8 mouse cellular contexts compared by ENCODE assay signal in genomic region chr1:55237643-55238161, GRCm38 (mm10). TPM values are rescaled to one million over a fixed set of nuclear protein-coding genes. Genes with fewer than 3 reads are reported as not detected.
DNase-seq lines count a peak whose midpoint lies in the region; ATAC-seq and TF ChIP-seq lines count a peak whose summit lies in the region.

No protein-coding gene starts in this region.

- no peak for TF ChIP-seq CTCF in testis, adult 2 months (IDR thresholded peaks at IDR 0.05; ENCODE audit: control insufficient read depth, insufficient read depth, insufficient replicate concordance, low read depth, low read length)

- H3K9me3 ChIP-seq in forebrain, embryonic 14.5 days (replicated peaks; ENCODE audit: control insufficient read depth, low read length), result no peaks in the 10 kb centered on the region

- H3K4me1 ChIP-seq in forebrain, embryonic 14.5 days (ENCODE audit: control insufficient read depth, insufficient read depth, low read length), result peaks cover 28% of the 10 kb centered on the region
- H3K4me1 ChIP-seq in testis, adult 2 months (ENCODE audit: control insufficient read depth, insufficient read depth, low read length), result peaks cover 5% of the 10 kb centered on the region

- DNase-seq in right cerebral cortex, postnatal 10 days (ENCODE audit: low spot score in 2 of 2), result peak; percentile 51
- DNase-seq in right cerebral cortex, postnatal 14 days, result no peak
- DNase-seq in c-Kit-positive CD71-positive TER-119-positive erythroid progenitor cells, embryonic 14.5 days (ENCODE audit: low spot score), result peak; percentile 33
- DNase-seq in forebrain, embryonic 14.5 days (ENCODE audit: low spot score), result peak; percentile 40
- DNase-seq in kidney, adult 18-20 months, result peak; percentile 42
- no peak for DNase-seq in spleen, adult 18-20 months

- peak overlapping the region; percentile 69 for H3K9ac ChIP-seq in forebrain, embryonic 14.5 days (ENCODE audit: low read length)

- TF ChIP-seq POLR2A in testis, adult 2 months (IDR thresholded peaks at IDR 0.05; ENCODE audit: control insufficient read depth, low read depth, low read length), result no peak

- ATAC-seq in forebrain, embryonic 14.5 days, result 0 out of 2 replicates have a peak, but pooled peaks have one; percentile 1
- ATAC-seq in megakaryocyte, adult 5-6 weeks (ENCODE audit: poor library complexity, severe bottlenecking), result peak; percentile 15; the same call in 1 of the 2 replicates

- 0% methylated on average over 23 of the region's 23 CpGs for WGBS in forebrain, embryonic 14.5 days

- peak overlapping the region; percentile 98 for H3K4me2 ChIP-seq in forebrain, embryonic 14.5 days (ENCODE audit: low read length)

- H3K36me3 ChIP-seq in forebrain, embryonic 14.5 days (ENCODE audit: control insufficient read depth, insufficient read depth, low read length), result no peaks in the 10 kb centered on the region
- no peaks in the 10 kb centered on the region; the same call in 1 of the 2 replicates for H3K36me3 ChIP-seq in testis, adult 2 months (ENCODE audit: control insufficient read depth, insufficient read depth, low read length)

- H3K27me3 ChIP-seq in forebrain, embryonic 14.5 days (replicated peaks; ENCODE audit: control insufficient read depth, insufficient read depth, low read length), result no peaks in the 10 kb centered on the region
- no peaks in the 10 kb centered on the region for H3K27me3 ChIP-seq in testis, adult 2 months (ENCODE audit: control insufficient read depth, insufficient read depth, low read length)

- H3K4me3 ChIP-seq in forebrain, embryonic 14.5 days (ENCODE audit: low read depth, low read length), result peak overlapping the region; percentile 64
- peak overlapping the region; percentile 90 for H3K4me3 ChIP-seq in testis, adult 2 months (ENCODE audit: control insufficient read depth, low read depth, low read length)

- peak overlapping the region; percentile 77; the same call in 1 of the 2 replicates for H3K27ac ChIP-seq in forebrain, embryonic 14.5 days (ENCODE audit: low read depth, low read length)
- peak overlapping the region; percentile 74 for H3K27ac ChIP-seq in testis, adult 2 months (ENCODE audit: control insufficient read depth, insufficient read depth, low read depth, low read length)

RNA-seq across cellular contexts. Expression of gene Mars2, which starts 0.7 kb away (rescaled TPM):
- 3.0 and 4.5 TPM in 2 replicates for polyA plus RNA-seq in forebrain, embryonic 14.5 days (2014; fragmentation: Nextera tagmentation; extraction: Ambion mirVana)
- total RNA-seq in megakaryocyte, adult 5-6 weeks (2015), result 2.7 and 3.9 TPM in 2 replicates
- total RNA-seq in megakaryocyte, adult 5-6 weeks (2017), result 3.7 and 4.1 TPM in 2 replicates
- 1.8 and 1.9 TPM in 2 replicates for polyA plus RNA-seq in testis, adult 2 months (2012; rRNA removed)

RNA-seq across cellular contexts. Expression of gene Rftn2, which starts 11.1 kb away (rescaled TPM):
- polyA plus RNA-seq in forebrain, embryonic 14.5 days (2014; fragmentation: Nextera tagmentation; extraction: Ambion mirVana), result 12.1 and 12.2 TPM in 2 replicates
- total RNA-seq in megakaryocyte, adult 5-6 weeks (2015), result 0.73 and 2.2 TPM in 2 replicates
- 1.7 and 2.5 TPM in 2 replicates for total RNA-seq in megakaryocyte, adult 5-6 weeks (2017)
- 7.0 and 8.1 TPM in 2 replicates for polyA plus RNA-seq in testis, adult 2 months (2012; rRNA removed)

Comparison
In these comparisons a context has a peak if more than half of its experiments do, and no peak if none do; other contexts are left out.
1. DNase-seq: peak in right cerebral cortex, postnatal 10 days (2 of 2), c-Kit-positive CD71-positive TER-119-positive erythroid progenitor cells, embryonic 14.5 days (single experiment), forebrain, embryonic 14.5 days (single experiment) and kidney, adult 18-20 months (single experiment); none in right cerebral cortex, postnatal 14 days (single experiment) and spleen, adult 18-20 months (0 of 2).